Mouse (Mus musculus) left cerebral cortex, adult 18-20 months (tissue): ENCODE measurements around the gene Trio. TPM values are rescaled to one million over a fixed set of nuclear protein-coding genes. Genes with fewer than 3 reads are reported as not detected.

Source experiments
- DNase-seq, 2 experiments: peaks; one replicate each; pipeline ENCODE4 v3.0.0; 2021 to 2022; ENCODE audit warnings: low spot score in 2 of 2, mixed read lengths in 1 of 2
- total RNA-seq, 2 experiments: library from RNA; stranded (reverse); gene quantifications; 2 replicates each; pipeline ENCODE4 v1.2.3; 2021

The Trio gene
- total RNA-seq, 2 experiments from 2014 or later: 207 to 235 TPM

DNA sequence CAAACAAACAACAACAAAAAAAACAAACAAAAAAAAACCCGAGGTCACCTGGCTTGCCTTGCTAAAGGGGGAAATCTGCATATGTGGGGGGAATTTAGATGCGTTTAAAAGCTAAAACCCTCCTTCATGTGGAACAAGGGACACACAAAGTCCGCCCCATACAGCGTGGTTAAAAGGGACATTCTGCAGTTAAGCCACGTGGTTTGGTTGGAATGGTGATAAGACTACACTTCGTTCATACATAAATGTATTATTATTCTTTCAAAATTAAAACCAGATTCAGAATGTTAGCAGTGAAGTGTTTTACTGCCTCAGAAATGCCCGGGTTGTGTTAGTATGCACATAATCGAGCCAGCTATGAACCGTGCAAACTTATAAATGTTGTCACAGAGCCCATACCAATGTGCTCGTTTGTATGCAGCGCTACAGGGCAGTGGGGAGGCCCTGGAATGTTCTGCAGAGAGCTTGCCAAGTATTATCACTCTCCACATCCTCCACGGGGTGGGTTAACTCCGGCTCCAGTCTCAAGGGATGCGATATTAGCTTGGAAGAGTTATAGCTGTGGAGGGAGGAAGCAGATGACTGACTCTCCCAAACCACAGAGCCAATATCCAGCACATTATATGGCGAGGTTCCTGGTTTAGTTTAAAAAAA lies 243.1 kb downstream of the Trio start:
- DNase-seq: no peak

DNA sequence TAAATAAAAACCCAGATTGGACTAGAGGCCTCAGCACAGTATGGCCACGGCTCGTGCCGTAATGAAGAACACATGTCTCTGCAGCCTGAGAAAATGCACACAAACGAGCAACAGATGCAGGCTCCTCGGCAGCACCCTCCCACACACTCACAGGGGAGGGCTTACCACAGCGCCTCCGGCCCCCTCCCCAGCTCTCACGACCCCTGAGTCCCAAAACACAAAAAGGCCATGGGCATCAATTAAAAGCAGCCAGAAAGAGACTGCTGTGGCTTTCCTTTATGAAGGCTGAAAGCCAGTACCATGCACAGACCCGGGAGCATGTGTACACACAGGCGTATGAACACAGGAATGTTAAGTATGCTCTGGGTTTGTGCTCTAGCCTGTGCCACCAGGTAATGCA lies 245.8 kb downstream of the Trio start:
- DNase-seq: no peak

GRCm38 (mm10) chr15:27779398-27779797 lies 246.2 kb downstream of the Trio start:
- no peak for DNase-seq

DNA sequence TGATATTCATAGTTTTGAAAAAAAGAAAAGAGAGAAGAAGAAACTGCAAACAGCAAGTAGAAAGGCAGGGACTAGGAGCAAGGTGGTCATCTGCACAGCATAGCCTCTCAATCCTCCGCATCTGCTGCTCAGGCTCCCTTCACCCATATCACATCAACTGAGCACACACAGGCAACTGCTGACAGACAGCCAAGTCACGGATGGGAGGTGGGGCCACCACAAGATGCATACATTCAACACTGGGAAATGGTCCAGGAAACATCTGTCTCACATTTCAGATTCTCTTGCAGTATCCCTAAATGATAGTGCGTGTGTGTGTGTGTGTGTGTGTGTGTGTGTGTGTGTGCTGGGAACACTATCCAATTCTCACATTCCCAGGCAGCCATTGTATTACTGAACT lies 247.4 kb downstream of the Trio start:
- no peak for DNase-seq

GRCm38 (mm10) chr15:27777455-27778190 lies 248.0 kb downstream of the Trio start:
- DNase-seq: no peak

DNA sequence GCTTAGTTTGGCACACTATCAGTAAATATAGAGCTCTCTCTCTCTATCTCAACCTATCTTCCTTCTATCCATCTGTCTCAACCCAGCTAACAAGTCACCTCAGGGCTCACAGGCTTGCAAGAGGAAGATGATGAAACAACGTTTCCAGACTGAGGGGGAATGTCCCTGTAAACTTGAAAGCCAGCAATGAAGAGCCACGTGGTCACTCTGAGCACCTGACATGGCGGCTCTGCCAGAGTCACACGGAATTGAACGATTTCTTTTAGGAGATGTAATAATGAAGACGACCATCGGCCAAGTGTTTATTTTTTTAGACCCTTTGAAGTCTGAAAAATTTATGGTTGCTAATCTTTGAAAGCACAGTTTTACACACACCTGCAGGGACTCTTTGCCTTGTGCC lies 251.2 kb downstream of the Trio start:
- no peak for DNase-seq

- DNase-seq: no peak
Measured at GRCm38 (mm10) chr15:27772125-27772627, 253.5 kb downstream of the Trio start.

GRCm38 (mm10) chr15:27771581-27771980 lies 254.1 kb downstream of the Trio start:
- no peak for DNase-seq

- no peak for DNase-seq
Measured at GRCm38 (mm10) chr15:27770513-27771196, 255.0 kb downstream of the Trio start.

- no peak for DNase-seq
Measured at GRCm38 (mm10) chr15:27761416-27761815, 264.2 kb downstream of the Trio start.

DNA sequence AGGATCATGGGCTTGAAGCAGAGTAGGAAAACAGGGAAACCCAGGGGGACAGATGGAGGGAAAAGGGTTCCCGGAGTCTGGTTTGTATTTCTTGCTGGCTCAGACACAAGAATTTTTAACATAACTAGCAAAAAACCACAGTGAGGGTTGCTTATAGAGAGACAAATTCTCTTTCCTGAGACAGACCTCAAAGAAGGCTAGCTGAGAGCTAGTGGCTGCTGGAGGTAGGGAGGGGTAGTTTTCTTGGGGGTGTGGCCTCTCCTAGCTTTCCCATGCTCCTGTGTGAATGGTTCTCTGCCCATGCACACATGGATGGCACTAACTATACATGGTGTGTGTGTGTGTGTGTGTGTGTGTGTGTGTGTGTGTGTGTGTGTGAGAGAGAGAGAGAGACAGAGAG lies 265.0 kb downstream of the Trio start:
- DNase-seq: no peak

- no peak for DNase-seq
Measured at GRCm38 (mm10) chr15:27759890-27760289, 265.8 kb downstream of the Trio start.

DNA sequence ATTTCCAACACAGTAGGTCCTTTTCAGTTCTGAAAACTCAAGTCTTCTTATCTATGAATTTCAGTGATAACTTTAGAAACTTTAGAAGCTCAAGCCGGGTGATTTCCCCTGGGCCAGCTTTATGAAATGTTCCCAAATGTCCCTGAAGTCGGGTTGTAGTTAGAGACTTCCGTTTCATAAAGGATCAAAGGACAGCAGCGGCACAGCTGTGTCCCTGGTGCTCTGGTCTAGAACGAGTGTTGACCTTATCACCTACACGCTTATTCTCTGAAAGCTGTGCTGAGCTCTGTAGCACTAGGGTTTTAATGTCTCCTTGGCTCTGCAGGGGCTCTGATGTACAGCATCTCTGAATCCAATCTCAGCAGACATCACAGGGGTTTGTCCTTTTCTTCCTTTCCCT lies 267.0 kb downstream of the Trio start:
- no peak for DNase-seq

GRCm38 (mm10) chr15:27756426-27756825 lies 269.2 kb downstream of the Trio start:
- no peak for DNase-seq

GRCm38 (mm10) chr15:27754571-27755260 lies 270.9 kb downstream of the Trio start:
- DNase-seq: no peak

DNA sequence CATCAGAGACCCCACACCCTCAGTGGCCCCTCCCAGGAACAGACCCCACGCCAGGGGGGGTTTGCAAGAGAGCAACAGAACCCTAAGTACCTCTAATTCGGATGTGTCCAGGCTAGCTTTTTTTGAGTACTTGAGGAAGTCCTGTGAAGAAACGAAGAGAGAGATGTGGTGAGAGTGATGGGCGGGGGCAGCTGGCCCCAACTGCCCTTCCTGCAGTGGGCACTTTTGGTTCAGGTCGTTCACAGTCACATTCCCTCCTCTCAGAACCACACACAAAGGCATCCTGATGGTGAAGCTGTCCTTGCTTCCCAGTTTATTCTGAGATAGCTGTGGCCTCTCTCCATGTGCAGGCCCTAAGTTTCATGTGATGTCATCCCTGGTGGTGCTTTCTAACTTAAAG lies 271.7 kb downstream of the Trio start:
- DNase-seq: no peak

- DNase-seq: no peak
Measured at GRCm38 (mm10) chr15:27752677-27753342, 272.8 kb downstream of the Trio start.

DNA sequence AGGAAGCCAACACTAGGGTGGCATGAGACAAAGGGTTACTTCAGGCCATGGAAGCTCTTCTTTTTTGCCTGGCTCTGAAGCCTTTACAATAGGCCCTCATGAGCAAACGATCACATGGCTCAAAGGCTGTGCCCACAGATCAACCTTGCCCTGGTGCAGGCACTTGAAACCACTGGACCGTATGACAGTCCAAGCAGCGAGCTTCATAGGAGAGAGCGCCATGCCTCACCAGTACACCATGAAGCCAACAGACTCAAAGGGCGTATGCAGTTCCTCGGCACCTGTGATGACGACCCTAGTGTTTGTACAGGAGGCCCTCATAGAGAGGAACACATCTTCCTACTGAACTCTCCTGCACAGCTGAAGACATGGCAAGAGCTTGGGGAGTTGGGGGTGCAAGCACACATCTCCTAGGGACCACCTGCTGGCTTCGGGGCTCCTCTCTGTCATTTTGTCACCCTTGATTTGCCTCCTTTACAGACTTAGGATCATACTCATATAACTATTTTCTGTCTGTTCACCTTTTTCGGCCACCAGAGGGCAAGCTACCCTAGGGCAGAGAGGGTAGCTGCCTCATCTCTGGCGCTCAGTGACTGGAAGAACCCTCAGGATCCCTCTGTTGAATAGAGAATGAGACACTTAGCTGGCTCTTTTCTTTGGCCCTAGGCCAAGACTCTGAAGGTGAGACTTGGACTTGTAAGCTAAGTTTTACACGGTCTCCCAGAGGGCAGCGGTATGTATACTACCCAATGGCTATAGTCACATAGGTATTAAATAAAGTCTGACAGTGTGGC lies 273.8 kb downstream of the Trio start:
- peak in 1 of 2 experiments; percentile 52 for DNase-seq

- no peak for DNase-seq
Measured at GRCm38 (mm10) chr15:27748739-27749138, 276.9 kb downstream of the Trio start.

GRCm38 (mm10) chr15:27747512-27747911 lies 278.1 kb downstream of the Trio start:
- no peak for DNase-seq
